Mouse (Mus musculus) left cerebral cortex, postnatal 14 days (tissue): Measurements from ENCODE around the gene Bola3. TPM values are rescaled to one million over a fixed set of nuclear protein-coding genes. Genes with fewer than 3 reads are reported as not detected.

Experiments
- DNase-seq, 2 experiments: peaks; one replicate each; pipeline ENCODE4 v3.0.0; 2021 to 2022; ENCODE audit warnings: low spot score in 2 of 2, mixed read lengths in 1 of 2
- intact Hi-C: fragments of 180-260 bp; cut with DNase I; formaldehyde crosslinking; loops from one replicate; pipeline ENCODE4 v1.15.1; 2025
- microRNA-seq, 2 experiments: library from miRNA; unstranded; fragments of <30 nt; microRNA quantifications; one replicate each; pipeline ENCODE4 v1.2.0; 2022
- total RNA-seq, 2 experiments: library from RNA; stranded (reverse); gene quantifications; 2 replicates each; pipeline ENCODE4 v1.2.3; 2021

Bola3 gene
- total RNA-seq, 2 experiments from 2014 or later, result 41.2 to 45.5 TPM

DNA sequence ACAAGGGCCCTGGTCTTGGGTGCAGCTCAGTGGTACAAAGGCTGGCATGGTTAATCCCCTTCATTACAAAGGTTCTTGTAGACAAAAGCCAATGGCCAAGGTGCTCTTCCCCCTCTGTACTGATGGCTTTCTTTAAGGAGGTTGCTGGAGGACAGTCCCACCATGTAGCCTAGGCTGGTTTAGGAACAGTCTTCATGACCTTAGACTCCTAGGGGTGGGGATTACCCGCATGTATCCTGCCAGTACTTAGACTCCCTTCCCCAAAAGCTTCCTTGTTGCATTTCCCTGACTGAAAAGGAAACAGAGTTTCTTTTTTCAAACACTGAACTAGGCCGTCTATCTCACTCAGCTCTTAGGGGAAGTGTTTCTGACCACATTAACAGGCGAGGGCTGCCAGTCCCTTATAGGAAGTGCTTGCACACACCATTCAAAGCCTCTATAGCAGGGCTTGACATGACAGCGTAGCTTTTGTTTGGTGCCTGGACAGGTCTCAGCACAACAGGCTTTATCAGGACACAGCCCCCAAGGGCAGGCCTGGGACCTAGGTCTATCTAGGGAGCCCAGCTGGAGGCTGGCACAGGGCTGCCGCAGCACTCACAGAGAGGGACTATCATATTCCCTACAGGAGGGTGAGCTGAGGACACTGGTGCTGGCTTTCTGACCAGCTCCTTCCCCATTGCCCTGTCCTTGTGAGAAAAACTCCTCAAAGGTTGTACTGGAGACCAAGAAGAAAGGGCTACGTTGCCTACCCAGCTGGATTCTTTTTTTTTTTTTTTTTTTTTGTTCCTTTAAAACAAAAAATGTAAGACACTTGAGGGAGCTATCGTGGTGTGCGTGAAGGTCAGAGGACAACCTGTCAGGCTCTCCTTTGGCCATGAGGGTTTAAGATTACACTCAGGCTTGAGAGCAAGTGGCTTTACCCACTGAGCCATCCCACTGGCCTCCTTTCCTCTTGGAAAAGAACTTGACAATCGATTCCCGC lies 32.9 kb downstream of the Bola3 start:
- intact Hi-C loops, result no loop called here
- no peak for DNase-seq

DNA sequence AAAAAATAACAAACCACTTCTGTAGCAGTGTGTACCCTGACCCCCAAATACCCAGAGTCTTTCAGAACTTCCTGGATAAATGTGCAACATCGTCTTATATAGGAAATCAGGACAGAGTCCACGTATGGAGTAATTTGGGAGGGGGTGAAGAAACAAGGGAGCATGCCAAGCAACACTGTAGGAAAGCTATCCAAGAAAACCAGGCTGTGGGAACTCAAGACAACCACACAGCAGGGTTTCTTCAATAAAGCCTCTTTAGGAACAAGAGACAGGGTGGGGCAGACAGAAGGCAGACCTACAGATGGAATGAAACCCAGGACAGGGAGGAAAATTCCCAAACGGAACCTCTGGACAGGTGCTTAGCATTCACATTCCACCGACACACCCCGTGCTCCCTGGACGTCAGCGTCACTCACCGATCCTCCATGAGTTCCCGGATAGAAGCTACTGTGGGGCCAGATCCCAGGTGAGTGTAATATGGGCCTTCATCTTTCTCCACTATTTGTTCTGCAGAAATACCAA lies 36.7 kb downstream of the Bola3 start:
- DNase-seq, result no peak
- intact Hi-C loops, result no loop called here

DNA sequence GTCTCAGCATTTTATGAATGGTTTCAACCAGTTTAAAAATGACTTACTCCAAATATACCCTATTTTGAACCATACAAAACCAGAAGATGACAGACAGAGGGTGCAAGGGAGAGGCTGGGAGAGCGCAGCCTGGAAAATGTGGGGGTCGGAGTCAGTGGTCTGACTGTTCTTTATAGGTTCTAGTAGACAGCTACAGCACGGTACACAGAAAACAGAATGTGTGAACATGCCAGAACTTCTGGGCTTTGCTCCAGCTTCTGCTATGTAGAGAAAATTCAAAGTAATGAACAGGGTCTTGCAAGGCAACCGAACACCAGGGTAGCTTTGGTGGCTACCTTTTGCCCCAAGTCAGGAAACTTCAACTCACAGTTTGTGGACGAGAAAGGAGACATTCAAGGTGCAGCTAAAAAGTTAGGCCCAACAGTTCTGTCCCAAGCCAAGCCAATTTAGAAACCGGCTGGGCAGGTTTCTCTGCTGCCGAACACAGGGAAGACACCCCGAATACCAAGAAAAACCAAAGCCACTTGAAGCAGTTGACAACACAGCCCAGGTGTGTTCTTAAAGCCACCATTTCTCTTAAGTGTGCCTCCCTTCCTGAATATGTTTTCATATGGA lies 43.3 kb downstream of the Bola3 start:
- peak; percentile 61 to 72 for DNase-seq
- intact Hi-C loops, result no loop called here

DNA sequence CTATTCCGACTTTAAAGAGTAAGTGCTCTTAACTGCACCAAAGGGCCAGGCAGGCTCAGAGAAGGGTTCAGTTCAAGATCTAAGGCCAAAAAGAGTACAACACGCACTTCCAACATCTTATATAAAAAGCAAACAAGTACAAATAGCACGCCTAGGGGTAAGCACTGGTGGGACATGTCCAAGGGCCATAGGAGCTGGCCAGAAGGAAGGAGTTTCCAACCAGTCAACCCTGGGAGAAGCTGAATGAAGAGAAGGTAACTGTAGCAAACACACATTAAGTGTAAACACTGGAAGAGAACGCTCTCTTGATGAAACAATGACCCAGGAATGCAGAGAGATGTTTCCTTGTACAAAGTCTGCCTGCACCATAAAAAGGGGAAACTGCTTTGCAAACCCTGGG lies 45.2 kb downstream of the Bola3 start:
- intact Hi-C loops, result no loop called here
- no peak for DNase-seq

DNA sequence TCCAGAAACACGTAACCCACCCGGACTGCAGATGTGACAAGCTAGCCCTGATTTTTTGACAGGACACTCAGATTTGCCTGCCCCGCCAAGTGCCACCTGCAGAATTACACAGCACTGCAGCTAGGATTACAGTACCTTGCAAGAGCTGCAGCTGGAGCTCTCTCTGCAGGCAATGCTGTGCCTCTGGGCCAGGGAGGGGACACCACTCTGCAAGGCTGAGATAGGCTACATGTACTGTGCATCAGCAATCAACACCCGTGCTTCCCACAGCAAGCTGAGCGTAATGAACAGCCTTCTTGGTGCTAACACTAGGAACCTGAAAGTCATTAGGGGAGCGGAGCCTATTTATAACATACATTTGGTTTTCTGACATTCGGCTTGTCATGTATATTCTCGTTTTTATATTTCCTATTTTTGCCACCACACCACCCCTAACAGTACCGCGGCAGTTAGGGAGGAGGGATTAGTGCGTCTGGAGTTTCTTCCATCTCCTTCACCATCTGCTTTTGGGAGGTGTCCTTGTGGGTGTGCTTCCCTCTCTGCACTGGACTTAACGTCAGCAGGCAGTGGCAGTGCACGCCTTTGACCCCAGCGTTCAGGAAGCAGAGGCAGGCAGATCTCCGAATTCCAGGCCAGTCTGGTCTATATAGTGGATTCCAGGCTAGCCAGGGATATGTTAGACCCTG lies 46.7 kb downstream of the Bola3 start:
- intact Hi-C loops, result no loop called here

DNA sequence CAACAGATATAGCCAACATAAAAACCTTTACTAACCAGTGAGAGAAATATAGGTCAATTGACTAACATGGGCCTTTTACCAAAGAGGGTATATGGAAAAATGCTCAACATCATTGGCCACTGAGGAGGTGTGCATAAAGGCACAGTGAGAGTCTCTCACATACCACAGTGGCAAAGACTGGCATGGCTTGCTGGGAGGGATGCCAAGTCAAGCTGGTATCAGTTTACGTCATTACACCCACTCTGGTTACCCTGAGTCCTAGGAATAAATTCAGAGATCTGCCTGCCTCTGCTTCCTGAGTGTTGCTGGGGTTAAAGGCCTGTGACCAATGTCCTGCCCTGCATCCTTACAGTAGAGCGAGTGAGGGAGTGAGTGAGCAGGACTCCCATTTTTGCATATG lies 47.8 kb downstream of the Bola3 start:
- intact Hi-C loops, result no loop called here
- no peak for DNase-seq

More for the DNA sequence above, 46.7 kb downstream of the Bola3 start:
- no peak for DNase-seq

DNA sequence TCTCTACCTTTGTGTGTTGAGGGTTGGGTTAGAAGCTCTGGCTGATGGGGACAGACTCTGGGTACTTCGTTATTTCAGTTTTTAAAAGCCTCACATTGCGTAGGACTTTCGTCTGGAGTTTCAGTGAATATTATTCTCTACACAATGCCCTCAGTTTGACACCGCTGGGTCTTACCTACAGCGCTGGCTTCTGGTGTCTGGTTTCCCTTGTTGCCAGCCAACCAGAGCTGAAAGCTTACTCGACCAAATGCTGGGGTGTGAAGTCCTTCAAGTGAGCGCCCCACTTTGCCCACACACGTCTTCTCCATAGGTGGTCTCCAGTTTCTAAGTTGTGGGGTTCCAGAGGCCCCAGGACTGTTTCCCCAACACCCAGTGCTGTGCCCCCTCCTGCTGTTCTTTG lies 48.8 kb downstream of the Bola3 start:
- intact Hi-C loops, result no loop called here
- no peak for DNase-seq

DNA sequence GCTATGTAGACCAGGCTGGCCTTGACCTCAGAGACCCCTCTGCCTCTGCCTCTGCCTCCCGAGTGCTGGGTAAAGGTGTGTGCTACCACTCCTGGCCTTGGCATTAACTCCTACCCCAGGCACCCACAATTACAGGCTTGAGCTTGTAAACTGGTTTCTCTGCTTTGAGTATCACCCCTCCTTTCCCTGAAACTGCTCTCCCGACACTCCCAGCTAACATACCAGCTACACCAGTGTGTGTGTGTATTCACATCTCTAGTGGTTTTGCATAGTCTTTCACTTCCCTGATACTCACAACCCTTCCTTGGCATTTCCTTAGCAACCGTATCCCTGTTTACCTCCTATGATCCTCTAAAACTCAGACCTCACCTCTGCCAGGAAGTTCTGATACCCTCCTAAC lies 50.8 kb downstream of the Bola3 start:
- intact Hi-C loops, result no loop called here
- DNase-seq, result no peak

DNA sequence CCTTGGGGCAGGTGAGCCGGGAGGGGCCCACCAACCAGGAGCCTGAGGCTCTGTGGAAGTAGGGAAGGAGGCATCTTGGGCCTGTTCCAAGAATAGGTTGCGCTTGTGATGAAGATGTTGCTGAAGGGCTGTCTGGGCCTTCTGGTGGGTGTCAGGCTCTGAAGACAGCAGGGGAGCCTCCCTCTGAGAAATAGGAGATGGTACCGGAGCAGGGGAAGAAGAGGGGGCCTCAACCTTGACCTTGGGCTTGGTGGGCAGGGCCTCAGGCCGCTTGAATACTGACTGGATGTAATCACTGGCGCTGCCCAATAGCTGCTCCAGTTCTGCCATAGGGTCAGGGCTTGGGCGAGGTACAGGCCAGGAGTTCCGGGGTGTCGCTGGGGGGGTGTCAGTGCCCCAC lies 54.5 kb downstream of the Bola3 start:
- intact Hi-C loops, result no loop called here
- DNase-seq, result no peak

DNA sequence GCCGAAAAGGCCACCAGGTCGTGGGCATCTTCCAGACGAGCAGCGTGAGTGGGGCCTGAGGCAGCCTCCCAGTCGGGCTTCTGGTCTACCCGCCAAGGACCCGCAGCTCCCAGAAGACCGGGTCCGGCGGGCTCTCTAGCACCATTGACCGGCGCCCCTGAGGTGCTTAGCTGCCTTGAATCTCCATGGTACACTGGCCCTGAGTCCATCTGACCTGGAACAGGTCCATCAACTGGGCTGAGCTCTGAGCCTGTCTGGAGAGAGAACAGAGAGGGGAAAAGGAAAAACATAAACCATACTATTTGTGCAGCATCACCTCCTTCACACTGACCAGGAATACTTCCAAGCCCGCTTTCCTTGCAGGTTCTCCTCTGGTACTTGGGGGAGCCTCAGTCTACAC lies 55.6 kb downstream of the Bola3 start:
- intact Hi-C loops, result no loop called here
- no peak for DNase-seq

DNA sequence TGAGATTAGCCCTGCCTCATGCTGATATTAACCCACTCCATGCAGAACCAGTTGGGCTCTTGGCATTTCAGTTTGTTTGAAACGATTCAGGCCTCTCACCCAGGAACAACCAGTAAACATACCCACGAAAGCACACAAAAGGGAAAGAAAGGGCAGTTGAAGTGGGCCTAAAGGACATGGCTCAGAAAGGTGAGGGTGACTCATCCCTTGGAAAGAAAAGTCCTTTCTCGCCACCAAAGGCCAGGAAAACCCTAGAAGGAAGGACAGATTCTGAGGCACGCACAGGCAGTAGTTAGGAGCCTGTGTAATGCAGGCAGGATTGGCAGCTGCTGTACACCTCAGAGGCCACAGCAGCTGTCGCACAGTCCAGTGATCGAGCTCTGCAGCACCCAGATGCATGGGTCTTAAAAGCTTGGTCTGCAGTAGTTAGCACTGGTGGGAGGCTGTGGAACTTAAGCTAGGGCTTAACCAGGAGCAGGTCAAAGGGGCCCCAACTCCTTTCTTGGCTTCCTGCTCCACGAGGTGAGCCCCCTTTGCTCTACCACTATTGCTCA lies 56.6 kb downstream of the Bola3 start:
- intact Hi-C loops, result no loop called here
- no peak for DNase-seq

DNA sequence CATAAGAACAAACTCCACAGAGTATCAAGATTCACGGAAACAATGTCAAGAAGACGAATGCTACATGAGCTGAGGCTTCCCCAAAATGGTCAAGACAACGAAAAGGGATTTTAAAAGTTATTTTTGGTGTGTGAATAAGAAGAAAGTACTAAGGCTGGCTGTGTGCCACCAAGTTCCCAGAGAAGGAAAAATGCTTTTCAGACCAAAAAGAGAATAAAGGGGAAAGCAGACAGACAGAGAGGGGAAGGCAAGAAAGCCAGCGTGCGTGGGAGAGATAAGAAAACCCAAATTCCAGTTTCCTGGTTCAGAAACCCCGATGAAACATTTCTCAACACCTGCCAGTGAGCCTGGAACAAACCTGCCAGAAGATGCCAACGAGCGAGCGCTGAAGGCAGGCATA lies 59.6 kb downstream of the Bola3 start:
- intact Hi-C loops, result no loop called here
- DNase-seq, result peak in 1 of 2 experiments; percentile 53

Small RNAs within 50 kb of the gene (microRNA-seq; reads per million reads assigned to microRNA genes)
- gene Mir6374, result 0 reads per million in 2 experiments

Other genes with a start within 250 kb of the Bola3 start
- gene Ccdc142, start 247.5 kb upstream of the Bola3 start, total RNA-seq, result 1 to 10 TPM; 3.5 to 4.9 TPM
- gene Gm42688, start 247.5 kb upstream of the Bola3 start, total RNA-seq, result 1 to 10 TPM; 4.1 to 5.5 TPM
- gene Mrpl53, start 240.1 kb upstream of the Bola3 start, total RNA-seq, result 10 to 100 TPM; 61.7 to 64.8 TPM
- 10 to 100 TPM; 24.4 to 27.3 TPM for gene Mogs, start 233.7 kb upstream of the Bola3 start, total RNA-seq
- gene Wbp1, start 227.6 kb upstream of the Bola3 start, total RNA-seq, result 10 to 100 TPM; 44.2 to 53.8 TPM
- gene Ino80b, start 223.7 kb upstream of the Bola3 start, total RNA-seq, result 10 to 100 TPM; 15.1 to 18.8 TPM
- 10 to 100 TPM; 55.2 to 62.4 TPM for gene Rtkn, start 213.7 kb upstream of the Bola3 start, total RNA-seq
- gene Wdr54, start 192.8 kb upstream of the Bola3 start, total RNA-seq, result 10 to 100 TPM; 29.0 to 31.6 TPM
- gene 1700003E16Rik, start 192.7 kb upstream of the Bola3 start, total RNA-seq, result 10 to 100 TPM; 31.4 to 32.5 TPM
- 100 to 1,000 TPM; 341 to 348 TPM for gene Dctn1, start 183.2 kb upstream of the Bola3 start, total RNA-seq
- 1 to 10 TPM; 1.1 TPM for gene Slc4a5, start 129.3 kb upstream of the Bola3 start, total RNA-seq
- 1 to 10 TPM; 6.2 to 6.6 TPM for gene Mthfd2, start 23.2 kb upstream of the Bola3 start, total RNA-seq
- 10 to 100 TPM; 22.0 to 22.4 TPM for gene Mob1a, start 23.1 kb upstream of the Bola3 start, total RNA-seq
- gene Tet3, start 109.9 kb downstream of the Bola3 start, total RNA-seq, result 100 to 1,000 TPM; 106 to 114 TPM
- gene Dguok, start 157.8 kb downstream of the Bola3 start, total RNA-seq, result 10 to 100 TPM; 21.8 to 22.9 TPM
- under 1 TPM; 0.66 to 0.88 TPM for gene Actg2, start 187.1 kb downstream of the Bola3 start, total RNA-seq
- 10 to 100 TPM; 34.0 to 35.3 TPM for gene Stambp, start 223.6 kb downstream of the Bola3 start, total RNA-seq